Mouse (Mus musculus) liver, postnatal 0 days (tissue): ENCODE measurements at regions not wholly inside any gene's neighbourhood (a gene's known extent, or its start where the extent isn't known, plus 50 kb on each side); places are given as distances from the start of the nearest gene placed in this dataset.
"Not testable (repeated sequence)": the region's sequence is repeated elsewhere in the genome, so short reads cannot be mapped to it uniquely, and the experiment has no call there.

Source experiments
- ATAC-seq: fragments of 200-750 bp; cut with Nextera tagmentation; 2 replicates; pipeline ENCODE4 v1.8.0; 2017; ENCODE audit warnings: mild to moderate bottlenecking, moderate library complexity
- DNase-seq: peaks from one replicate; pipeline ENCODE4 v3.0.0-alpha.2; 2016
- H3K27ac ChIP-seq: fragments of 300-500 bp; sonication (generic); 2 replicates; pipeline ENCODE4 v1.5.1; 2014; ENCODE audit warnings: antibody characterized with exemption, moderate library complexity, mild to moderate bottlenecking, low read depth
- H3K27me3 ChIP-seq: fragments of 300-500 bp; sonication (generic); 2 replicates; pipeline ENCODE4 v1.6.1; 2014; ENCODE audit warnings: low read length, control low read depth, mixed read lengths; ENCODE audit not compliant: insufficient read depth
- H3K36me3 ChIP-seq: fragments of 300-500 bp; sonication (generic); replicated peaks from 2 replicates; pipeline ENCODE4 v1.6.1; 2014; ENCODE audit warnings: mild to moderate bottlenecking, control low read depth, low read length, moderate library complexity, mixed read lengths; ENCODE audit not compliant: insufficient read depth
- H3K4me1 ChIP-seq: fragments of 300-500 bp; sonication (generic); 2 replicates; pipeline ENCODE4 v1.6.1; 2014; ENCODE audit warnings: antibody characterized with exemption, mild to moderate bottlenecking, control low read depth; ENCODE audit not compliant: insufficient read depth
- H3K4me2 ChIP-seq: fragments of 300-500 bp; sonication (generic); 2 replicates; pipeline ENCODE4 v1.6.1; 2014; ENCODE audit warnings: low read depth, mild to moderate bottlenecking, low read length, moderate library complexity, mixed read lengths
- H3K4me3 ChIP-seq: fragments of 300-500 bp; sonication (generic); 2 replicates; pipeline ENCODE4 v1.5.1; 2014; ENCODE audit warnings: low read depth, low read length
- H3K9ac ChIP-seq: fragments of 300-500 bp; sonication (generic); replicated peaks from 2 replicates; pipeline ENCODE4 v1.6.1; 2014; ENCODE audit warnings: mild to moderate bottlenecking, moderate library complexity
- H3K9me3 ChIP-seq: fragments of 300-500 bp; sonication (generic); 2 replicates; pipeline ENCODE4 v1.6.1; 2016; ENCODE audit warnings: mild to moderate bottlenecking, control low read depth, low read length, mixed read lengths
- CTCF ChIP-seq: sonication (generic); IDR thresholded peaks from 2 replicates; pipeline ENCODE4 v1.5.1; 2016; ENCODE audit warnings: antibody characterized with exemption, low read depth
- EP300 ChIP-seq: IDR thresholded peaks from 2 replicates; pipeline ENCODE4 v1.6.1; 2016; ENCODE audit warnings: antibody characterized with exemption, low read depth, mild to moderate bottlenecking
- WGBS: fragments of 180-500 bp; shearing (Covaris S2); extraction: QIAGEN DNeasy Blood & Tissue Kit; methylation state at CpG from one replicate; pipeline ENCODE4 v1.1.7; 2014; ENCODE audit not compliant: insufficient replicate concordance; 5-methylcytosine and 5-hydroxymethylcytosine counted together

GRCm38 (mm10) chr4:8462414-8462813 lies 223.6 kb upstream of the Car8 start:
- H3K27ac ChIP-seq, H3K27me3 ChIP-seq, H3K36me3 ChIP-seq, H3K4me1 ChIP-seq, H3K4me3 ChIP-seq, H3K4me2 ChIP-seq, DNase-seq, H3K9me3 ChIP-seq, ATAC-seq, H3K9ac ChIP-seq: not testable (repeated sequence)
- 86% methylated on average over 6 of the region's 6 CpGs for WGBS

- no peaks in the 10 kb centered on the region for H3K36me3 ChIP-seq
- no peaks in the 10 kb centered on the region for H3K4me1 ChIP-seq
- H3K27me3 ChIP-seq: no peaks in the 10 kb centered on the region
- no peak overlapping the region for H3K9ac ChIP-seq
- WGBS: 52% methylated on average over 2 of the region's 2 CpGs
- DNase-seq (no peak), ATAC-seq (no peak)
- H3K9me3 ChIP-seq: no peaks in the 10 kb centered on the region
- H3K4me2 ChIP-seq: no peak overlapping the region
- no peak overlapping the region for H3K27ac ChIP-seq
- no peak overlapping the region for H3K4me3 ChIP-seq
- no peak for TF ChIP-seq EP300
- TF ChIP-seq CTCF: no peak
Observed at GRCm38 (mm10) chr4:8454346-8454745, 215.5 kb upstream of the Car8 start.

- H3K9me3 ChIP-seq: no peaks in the 10 kb centered on the region
- H3K4me2 ChIP-seq: no peak overlapping the region
- ATAC-seq (no peak), DNase-seq (peak; percentile 64)
- H3K27me3 ChIP-seq: no peaks in the 10 kb centered on the region
- H3K4me3 ChIP-seq: no peak overlapping the region
- peak; percentile 73 for TF ChIP-seq CTCF
- no peak for TF ChIP-seq EP300
- H3K9ac ChIP-seq: no peak overlapping the region
- H3K36me3 ChIP-seq: no peaks in the 10 kb centered on the region
- H3K4me1 ChIP-seq: 0 out of 2 replicates have a peak, but pooled peaks cover 6% of the 10 kb centered on the region
- no peak overlapping the region for H3K27ac ChIP-seq
- 46% methylated on average over 2 of the region's 2 CpGs for WGBS
Observed at GRCm38 (mm10) chr4:8432393-8432792, 193.6 kb upstream of the Car8 start.

- no peak overlapping the region for H3K9ac ChIP-seq
- no peaks in the 10 kb centered on the region for H3K9me3 ChIP-seq
- no peak overlapping the region for H3K4me2 ChIP-seq
- TF ChIP-seq CTCF: no peak
- TF ChIP-seq EP300: no peak
- ATAC-seq: no peak
- H3K27ac ChIP-seq: no peak overlapping the region
- DNase-seq: no peak
- 37% methylated on average over 1 of the region's 1 CpGs for WGBS
- no peak overlapping the region for H3K4me3 ChIP-seq
- 0 out of 2 replicates have a peak, but pooled peaks cover 6% of the 10 kb centered on the region for H3K4me1 ChIP-seq
- no peaks in the 10 kb centered on the region for H3K27me3 ChIP-seq
- H3K36me3 ChIP-seq: no peaks in the 10 kb centered on the region
Observed at GRCm38 (mm10) chr4:8431032-8431332, 192.1 kb upstream of the Car8 start.

GRCm38 (mm10) chr4:8430269-8431031 lies 191.6 kb upstream of the Car8 start:
- no peak overlapping the region for H3K4me3 ChIP-seq
- ATAC-seq: no peak
- H3K4me2 ChIP-seq: no peak overlapping the region
- 0 out of 2 replicates have a peak, but pooled peaks cover 6% of the 10 kb centered on the region for H3K4me1 ChIP-seq
- H3K36me3 ChIP-seq: no peaks in the 10 kb centered on the region
- H3K9ac ChIP-seq: no peak overlapping the region
- DNase-seq: no peak
- WGBS: 72% methylated on average over 4 of the region's 4 CpGs
- H3K27ac ChIP-seq: no peak overlapping the region
- no peaks in the 10 kb centered on the region for H3K27me3 ChIP-seq
- H3K9me3 ChIP-seq: no peaks in the 10 kb centered on the region
- TF ChIP-seq EP300: no peak

GRCm38 (mm10) chr4:8429771-8430170 lies 190.9 kb upstream of the Car8 start:
- Histone ChIP-seq H3K9me3 (no peaks in the 10 kb centered on the region), H3K9ac (no peak overlapping the region), H3K4me3 (no peak overlapping the region), H3K4me1 (0 out of 2 replicates have a peak, but pooled peaks cover 6% of the 10 kb centered on the region), H3K27ac (no peak overlapping the region), H3K36me3 (no peaks in the 10 kb centered on the region), H3K4me2 (no peak overlapping the region), H3K27me3 (no peaks in the 10 kb centered on the region)
- TF ChIP-seq EP300 (no peak), CTCF (no peak)
- no peak for ATAC-seq
- DNase-seq: no peak
- 74% methylated on average over 5 of the region's 5 CpGs for WGBS
